Mouse (Mus musculus) G1E-ER4 (cell line): Measurements from ENCODE around the gene Nr5a1. TPM values are rescaled to one million over a fixed set of nuclear protein-coding genes. Genes with fewer than 3 reads are reported as not detected.

Experiments used
- GATA1 ChIP-seq: IDR thresholded peaks from one replicate; pipeline ENCODE4 v1.8.0; 2012; ENCODE audit warnings: low read length, inconsistent platforms
- polyA plus RNA-seq: library from polyadenylated mRNA; stranded (reverse); fragments of >175 nt; gene quantifications from 2 replicates; pipeline ENCODE4 v1.2.3, GENCODE M21; 2012

Nr5a1 gene
- polyA plus RNA-seq, result 0.02 TPM in 1 of 2 replicates, not detected in the other

DNA sequence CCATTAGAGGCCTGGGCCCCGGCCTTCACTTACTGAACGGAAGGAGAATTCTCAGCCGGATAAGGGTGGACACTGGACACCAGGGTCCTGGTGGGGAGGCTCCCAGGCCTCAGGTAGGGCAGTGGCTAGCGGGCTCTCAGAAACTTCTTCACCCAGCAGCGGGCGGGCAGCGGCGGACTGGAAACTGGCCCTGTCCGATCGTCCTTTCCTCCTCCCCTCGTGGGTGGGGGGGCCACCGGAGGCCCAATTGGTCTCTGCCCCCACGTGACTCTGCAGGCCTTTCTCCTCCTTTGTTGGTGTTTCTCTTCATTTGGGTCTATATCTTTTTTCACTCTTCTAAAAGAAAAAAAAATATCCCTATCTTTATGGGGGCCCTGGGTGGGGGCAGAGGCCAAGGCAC is at the start of gene Nr5a1:
TSS of gene Nr5a1 (minus strand) at position 219 of the 400 bp plus-strand sequence.
- TF ChIP-seq GATA1, result no peak

GRCm38 (mm10) chr2:38739847-38740246 is 25.5 kb upstream of the Nr5a1 start:
- no peak for TF ChIP-seq GATA1

GRCm38 (mm10) chr2:38739410-38739809 is 25.1 kb upstream of the Nr5a1 start:
- no peak for TF ChIP-seq GATA1

GRCm38 (mm10) chr2:38738601-38739301 is 24.4 kb upstream of the Nr5a1 start:
- TF ChIP-seq GATA1, result no peak

GRCm38 (mm10) chr2:38735740-38736139 is 21.4 kb upstream of the Nr5a1 start:
- no peak for TF ChIP-seq GATA1

DNA sequence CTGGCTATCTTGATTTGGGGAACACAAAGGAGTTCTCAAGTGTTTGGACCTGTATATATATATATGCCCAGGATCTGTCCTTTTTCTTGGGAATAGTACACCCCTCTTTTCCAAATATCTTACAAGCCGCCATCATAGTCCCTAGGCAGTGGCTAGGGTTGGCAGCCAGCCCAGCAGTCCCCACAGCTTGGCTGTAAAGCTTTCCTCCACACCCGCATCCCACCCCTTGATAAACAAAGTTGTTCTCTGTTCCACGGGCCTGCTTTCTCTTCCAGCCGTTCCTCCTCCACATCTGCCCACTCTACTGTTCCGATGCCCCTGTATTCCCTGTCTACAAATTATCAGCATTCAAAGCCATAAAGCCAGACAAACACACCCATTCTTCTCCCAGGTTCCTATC is 20.4 kb upstream of the Nr5a1 start:
- no peak for TF ChIP-seq GATA1

GRCm38 (mm10) chr2:38730331-38730827 is 16.0 kb upstream of the Nr5a1 start:
- no peak for TF ChIP-seq GATA1

DNA sequence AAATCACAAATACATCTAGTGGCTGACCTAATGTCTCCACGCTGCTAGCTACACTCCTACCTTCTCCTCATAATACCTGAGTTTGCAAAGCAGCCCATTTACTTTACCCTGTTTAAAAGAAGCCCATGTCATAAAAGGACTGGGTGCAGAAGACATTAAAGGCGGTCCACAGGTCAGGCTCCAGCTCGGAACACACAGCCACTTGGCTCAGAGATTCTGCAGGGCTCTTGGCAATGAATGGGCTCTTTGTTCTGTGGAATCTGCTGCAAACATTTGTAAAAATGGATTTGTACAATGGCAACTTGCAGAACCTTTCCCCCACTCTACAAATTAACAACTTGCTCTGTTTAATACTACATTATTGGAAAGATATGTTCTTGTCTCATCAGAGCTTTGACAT is 11.1 kb upstream of the Nr5a1 start:
- no peak for TF ChIP-seq GATA1

- TF ChIP-seq GATA1, result no peak
These were observed 9.0 kb upstream of the Nr5a1 start for GRCm38 (mm10) chr2:38723378-38723777.

- TF ChIP-seq GATA1, result no peak
These were observed 7.7 kb upstream of the Nr5a1 start for GRCm38 (mm10) chr2:38722076-38722475.

GRCm38 (mm10) chr2:38720661-38721060 is 6.3 kb upstream of the Nr5a1 start:
- TF ChIP-seq GATA1, result no peak

DNA sequence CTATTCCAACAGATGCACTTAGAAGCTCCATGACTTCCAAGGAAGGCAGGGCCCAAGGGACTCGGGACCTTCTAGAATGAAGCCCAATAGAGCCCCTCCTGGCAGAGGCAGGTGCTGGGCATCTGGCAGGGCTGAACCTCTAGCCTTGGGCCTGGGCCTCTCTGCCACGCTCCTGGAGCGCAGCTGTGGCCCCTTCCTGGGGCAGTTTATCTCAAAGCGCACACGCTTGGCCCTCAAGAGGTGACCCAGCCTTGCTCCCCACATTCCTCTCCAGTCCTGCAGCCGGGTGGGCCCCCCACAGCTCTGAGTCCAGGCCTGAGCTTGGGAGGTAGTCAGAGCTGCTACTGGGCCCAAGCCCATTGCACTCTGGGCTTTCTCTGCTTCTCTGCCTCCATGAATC is 5.0 kb upstream of the Nr5a1 start:
- no peak for TF ChIP-seq GATA1

GRCm38 (mm10) chr2:38718676-38719075 is 4.3 kb upstream of the Nr5a1 start:
- no peak for TF ChIP-seq GATA1

GRCm38 (mm10) chr2:38717436-38717835 is 3.1 kb upstream of the Nr5a1 start:
- no peak for TF ChIP-seq GATA1

- TF ChIP-seq GATA1, result no peak
These were observed 746 bp downstream of the Nr5a1 start for GRCm38 (mm10) chr2:38713596-38713995.

GRCm38 (mm10) chr2:38712769-38713125 is 1.6 kb downstream of the Nr5a1 start:
- no peak for TF ChIP-seq GATA1

DNA sequence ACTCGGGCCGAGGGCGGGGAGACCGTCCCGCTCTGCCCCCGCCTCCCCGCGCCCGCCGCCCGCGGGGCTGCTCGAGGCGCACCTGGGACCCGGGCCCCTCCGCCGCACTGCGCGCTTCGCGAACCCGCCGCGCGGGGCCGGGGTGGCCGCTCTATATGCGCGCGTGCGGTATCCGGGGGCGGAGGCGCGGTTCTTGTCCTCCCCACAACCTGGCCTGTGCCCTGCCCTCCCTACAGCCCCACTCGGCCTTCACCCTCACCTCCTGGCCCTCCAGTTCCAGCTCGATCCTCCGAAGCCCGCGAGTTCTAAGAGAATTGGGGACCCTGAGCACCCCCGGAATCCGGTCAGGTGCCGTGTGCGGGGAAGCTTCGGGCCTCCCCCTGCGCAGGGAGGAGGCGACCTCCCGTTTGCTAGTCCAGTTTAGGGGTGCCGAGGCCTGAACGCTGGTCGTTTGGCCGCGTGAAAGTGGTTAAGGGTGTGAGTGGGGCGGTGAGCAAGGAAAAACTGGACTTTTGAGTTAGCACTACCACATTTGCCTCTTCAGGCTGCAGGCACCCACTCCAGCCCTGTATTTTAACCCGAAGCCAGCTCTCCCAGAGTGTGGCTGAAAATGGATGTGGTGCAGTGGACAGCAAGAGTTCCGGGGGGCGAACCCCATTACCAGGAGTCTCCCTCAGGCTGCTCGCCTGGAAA is 2.1 kb downstream of the Nr5a1 start:
- TF ChIP-seq GATA1, result no peak
